Mouse (Mus musculus) forelimb bud, embryonic 11.5 days (tissue): ENCODE measurements at regions not wholly inside any gene's neighbourhood (a gene's known extent, or its start where the extent isn't known, plus 50 kb on each side); places are given as distances from the start of the nearest gene placed in this dataset.

ENCODE experiments used
- DNase-seq: peaks from one replicate; pipeline ENCODE4 v3.0.0-alpha.2; 2012; ENCODE audit warnings: low read depth, low spot score

DNA sequence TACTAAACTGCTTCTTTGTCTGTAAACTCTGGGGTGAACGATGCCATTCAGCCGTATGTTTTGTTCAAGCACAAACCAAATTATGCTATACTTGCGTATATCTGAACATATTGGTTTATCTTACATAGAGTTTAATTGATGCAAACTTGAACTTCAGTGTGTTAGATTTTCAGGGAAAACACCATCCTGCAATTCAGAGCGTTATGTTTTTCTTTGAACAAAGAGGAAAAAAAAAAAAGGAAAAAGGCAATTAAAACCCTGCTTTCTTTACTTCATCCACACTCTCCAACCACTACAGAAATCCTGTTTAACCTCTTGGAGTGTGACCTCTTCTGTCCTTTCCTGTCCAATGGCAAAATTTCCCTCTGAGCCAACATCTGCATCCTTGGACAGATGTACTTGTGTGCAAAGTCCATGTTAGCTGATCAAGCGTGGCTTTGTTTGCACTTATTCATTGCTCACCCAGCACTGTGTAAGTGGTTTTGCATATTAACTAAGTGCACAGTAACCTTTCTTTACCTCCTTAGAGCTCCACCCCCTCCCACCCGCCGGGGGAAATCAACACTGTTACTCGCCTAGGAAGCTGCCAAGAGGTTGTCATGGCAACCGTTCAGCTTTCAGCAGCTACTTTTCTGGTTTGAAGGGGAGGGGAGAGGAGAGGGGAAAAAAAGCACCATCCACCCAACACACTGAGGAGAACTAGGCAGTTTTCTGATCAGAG lies 174.4 kb upstream of the Klf12 start:
- peak; percentile 94 for DNase-seq

DNA sequence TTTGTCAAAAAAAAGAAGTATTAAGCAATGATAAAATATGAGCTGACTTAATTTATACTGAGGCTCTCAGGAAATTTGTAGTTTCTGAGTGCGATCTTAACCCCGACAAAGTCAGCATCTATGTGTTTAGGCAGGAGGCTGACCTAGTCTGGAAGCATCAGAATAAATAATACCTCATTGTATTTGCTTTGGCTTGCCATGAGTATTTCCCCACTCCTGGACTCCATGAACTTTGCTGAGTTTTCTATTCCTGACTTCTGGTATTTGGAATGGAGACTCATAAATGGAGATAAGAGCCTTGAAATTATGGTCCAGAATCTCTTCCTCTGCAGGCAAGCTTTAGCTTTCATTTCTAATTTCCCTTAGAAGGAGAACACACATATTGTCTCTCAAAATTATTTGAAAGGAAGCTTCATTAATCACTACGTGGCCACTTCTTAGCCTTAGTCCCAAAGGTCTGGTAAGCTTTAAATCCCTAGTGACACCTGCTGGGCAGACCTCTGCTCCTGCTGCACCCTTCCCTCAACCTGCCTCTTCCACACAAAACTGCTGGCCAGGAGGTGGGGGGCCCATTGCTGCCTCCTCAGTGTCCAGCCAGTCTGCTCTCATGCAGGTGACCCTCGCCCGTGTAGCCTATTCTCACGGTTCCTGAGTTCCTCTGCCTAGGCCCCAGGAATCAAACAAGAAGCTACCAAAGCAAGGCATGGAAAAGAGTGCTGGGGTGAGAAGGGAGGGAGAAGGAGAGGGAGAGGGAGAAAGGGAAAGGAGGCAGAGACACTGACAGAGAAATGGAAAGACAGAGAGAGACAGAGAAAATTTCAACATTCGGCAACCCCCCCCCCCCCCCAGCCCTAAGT lies 173.6 kb upstream of the Klf12 start:
- no peak for DNase-seq

DNA sequence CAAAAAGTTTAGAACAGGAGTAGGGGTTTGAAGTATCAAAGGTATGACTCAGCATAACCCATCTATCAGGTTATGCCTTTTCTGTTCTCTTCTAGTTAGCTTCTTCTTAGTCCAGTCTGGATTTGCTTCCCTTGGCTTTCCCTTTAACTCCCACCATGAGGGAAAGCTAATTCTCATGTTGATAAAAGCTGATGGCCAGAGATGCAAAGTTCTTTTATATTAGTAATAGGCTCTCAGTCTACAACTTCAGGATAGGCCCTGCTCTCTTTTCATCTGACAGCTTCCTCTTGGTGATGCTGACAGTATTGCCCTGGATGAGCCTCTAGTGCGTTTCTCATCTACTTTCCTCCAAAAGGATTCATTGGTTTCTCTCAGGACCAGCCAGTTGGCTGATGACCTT lies 161.7 kb upstream of the Klf12 start:
- DNase-seq: no peak

DNA sequence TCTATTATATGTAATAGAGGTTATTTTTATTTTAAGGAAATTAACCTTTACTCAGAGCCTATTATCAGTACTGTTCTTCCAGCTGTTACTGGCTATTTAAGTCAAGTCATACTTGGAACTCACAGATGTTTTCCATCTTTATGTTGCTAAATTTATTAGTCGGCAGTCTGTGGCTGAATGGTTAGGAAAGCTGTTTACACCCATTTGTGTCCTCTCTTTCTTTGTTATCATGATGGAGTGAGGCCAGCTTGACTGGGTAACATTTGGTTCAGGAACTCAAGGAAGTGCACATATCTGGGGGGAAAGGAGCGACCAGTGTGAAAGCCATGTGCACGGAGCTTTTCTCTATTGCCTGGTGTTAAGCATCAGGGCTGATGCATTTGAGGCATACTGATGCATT lies 160.4 kb upstream of the Klf12 start:
- no peak for DNase-seq

DNA sequence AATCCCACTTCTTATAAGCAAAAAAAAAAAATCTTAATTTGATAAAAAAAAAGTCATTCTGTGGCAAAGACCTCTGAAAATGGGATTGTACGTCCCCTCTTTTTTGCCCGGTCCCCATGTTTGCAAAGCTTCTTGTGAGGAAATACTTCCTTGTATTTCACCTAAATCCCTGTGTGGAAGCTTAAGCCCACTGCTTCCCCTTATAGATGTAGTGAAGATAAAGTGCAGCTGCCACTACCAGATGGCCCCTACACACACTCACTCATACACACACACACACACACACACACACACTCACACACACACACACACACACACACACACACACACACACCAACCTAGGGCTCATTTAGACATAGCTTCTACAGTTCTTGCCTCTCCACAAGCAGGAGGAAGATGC lies 159.6 kb upstream of the Klf12 start:
- no peak for DNase-seq

DNA sequence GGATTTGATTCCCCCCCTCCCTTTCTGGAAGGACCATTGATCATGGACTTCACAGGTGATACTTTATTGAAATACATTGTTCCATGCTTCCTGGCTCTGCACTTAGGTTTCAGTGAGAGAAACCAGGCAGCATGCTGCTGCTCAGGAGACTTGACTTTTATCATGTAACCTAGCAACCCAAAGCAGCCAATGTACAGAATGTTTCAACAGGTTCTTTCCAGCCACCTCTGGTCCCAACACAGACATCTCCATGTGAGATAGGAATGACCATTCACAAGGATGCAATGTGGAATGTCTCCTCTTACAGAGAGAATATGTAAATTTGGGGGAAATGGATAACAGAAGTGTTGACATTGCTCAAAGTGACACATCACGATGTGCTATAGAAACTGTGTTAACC lies 153.1 kb upstream of the Klf12 start:
- no peak for DNase-seq

DNA sequence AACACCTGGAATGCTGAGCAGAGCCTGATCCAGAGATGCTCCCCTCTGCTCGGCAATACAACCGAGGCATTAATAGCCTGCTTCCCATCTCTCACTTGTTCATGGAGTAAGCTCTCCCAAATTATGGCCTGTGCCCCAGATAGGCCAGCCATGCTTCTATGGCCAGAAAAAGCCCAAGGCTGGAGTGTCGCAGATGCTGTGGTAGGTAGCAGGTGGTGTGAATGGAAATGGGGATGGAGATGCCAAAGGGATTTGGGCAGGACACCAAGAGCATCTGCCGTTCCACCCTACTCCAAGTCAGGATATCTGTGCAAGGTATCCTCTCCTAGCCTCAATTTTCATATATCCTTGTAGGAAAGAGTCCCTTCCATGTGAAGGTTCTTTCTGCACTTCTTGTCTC lies 145.2 kb upstream of the Klf12 start:
- DNase-seq: no peak

DNA sequence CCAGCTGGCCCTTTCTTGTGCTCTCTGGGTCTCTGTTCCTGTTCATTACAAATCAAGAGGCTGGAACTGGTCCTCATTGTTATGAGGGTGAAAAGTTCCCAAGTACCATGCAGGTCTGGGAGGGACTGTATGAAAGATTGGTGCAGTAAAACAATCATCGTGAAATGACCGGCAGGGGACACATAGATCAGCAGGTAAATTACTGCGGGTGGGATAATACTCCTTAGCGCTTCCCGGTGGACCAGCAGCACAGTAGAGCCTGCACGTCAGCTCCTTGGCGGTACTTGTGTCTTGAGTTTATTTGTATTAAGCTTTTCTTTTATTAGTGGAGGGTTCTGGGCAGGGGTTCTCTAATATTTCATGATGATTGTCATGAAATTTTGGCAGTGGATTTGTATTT lies 141.9 kb upstream of the Klf12 start:
- no peak for DNase-seq

DNA sequence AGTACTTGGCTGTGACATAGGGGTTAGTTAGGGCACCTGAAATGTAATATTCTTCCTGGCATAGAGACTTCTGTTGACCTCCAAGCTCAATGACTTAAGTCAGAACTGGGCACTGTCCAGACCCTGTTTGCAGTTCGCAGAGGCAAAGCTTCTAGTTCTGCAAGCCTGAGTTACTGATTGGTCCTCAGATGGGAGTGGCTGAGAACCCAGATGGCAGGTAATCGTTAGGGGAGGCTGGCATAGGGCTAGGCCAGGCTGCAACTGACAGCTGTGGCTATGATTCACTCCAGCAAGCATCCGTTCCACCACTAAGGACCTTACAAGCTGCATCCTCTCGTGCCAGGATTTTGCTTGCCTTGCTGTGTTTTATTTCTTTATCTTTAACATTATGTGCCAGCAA lies 139.3 kb upstream of the Klf12 start:
- DNase-seq: no peak

DNA sequence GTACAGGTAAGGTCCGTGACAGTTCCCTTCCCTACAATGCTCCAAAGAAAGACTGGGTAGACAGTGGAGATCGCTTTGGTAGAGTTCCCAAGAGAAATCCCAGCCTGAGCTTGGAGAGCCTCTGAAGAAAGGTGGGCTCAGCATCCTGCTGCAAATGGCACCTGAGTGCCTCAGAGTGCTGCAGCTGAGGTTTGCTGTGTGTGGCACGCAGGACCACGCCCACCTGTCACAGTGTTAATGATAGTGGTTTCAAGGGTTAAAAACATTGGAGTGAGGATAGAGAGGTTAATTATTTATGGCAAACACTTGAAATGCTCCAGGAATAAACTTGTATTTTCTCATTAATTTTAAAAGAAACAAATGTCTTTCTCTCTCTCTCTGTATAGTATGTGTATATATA lies 137.2 kb upstream of the Klf12 start:
- DNase-seq: no peak

DNA sequence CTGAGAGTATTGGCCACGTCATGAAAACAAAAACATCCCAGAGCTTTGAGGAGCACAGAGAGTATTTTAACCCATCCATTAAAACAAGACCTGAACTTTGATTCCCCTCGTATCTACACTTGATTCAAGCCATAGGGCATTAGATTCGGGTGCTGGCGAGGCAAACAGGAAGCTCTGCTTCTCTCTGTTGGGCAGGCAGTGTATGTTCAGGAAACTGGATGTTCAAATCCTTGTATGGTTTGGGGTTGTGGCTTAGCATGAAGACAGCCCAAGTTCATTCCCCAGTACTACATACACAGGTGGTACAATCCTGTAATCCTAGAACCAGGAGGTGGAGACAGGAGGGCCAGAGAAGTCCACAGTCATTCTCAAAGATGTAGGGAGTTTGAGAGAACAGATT lies 130.6 kb upstream of the Klf12 start:
- no peak for DNase-seq

DNA sequence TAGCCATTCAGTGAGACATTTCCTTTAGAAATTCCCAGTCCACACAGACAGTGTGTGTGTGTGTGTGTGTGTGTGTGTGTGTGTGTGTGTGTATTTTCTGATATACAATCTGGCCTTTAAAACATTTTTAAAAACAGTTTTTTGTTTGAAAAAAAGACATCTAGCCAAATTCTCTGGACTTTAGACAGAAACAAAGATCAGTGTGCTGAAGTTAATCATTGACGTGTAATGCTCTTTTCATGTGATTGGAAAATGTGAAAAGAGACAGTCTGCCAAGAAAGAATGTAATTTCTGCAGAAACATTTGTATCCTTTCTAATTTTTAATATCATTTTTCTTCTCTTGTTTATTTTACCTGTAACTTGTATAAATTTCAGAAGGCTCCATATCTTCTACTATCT lies 127.7 kb upstream of the Klf12 start:
- no peak for DNase-seq

DNA sequence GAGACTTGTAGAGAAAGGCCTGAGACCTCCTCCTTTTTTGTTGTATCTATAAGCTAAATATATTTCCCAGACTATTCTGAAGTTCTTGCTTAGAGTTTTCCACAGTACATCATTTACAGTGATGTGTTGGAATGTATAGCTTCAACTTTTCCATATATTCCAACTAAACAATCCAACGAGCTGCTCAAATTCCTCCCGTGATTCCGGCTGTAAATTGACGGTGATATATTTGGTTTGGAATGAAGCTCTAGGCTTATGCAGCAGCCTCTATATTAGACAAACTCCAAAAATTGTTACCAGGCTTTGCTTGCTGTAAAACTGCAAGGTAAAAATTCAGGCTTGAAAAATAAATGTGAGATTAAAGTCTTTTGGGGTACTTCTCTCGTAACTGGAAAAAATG lies 112.7 kb upstream of the Klf12 start:
- no peak for DNase-seq

DNA sequence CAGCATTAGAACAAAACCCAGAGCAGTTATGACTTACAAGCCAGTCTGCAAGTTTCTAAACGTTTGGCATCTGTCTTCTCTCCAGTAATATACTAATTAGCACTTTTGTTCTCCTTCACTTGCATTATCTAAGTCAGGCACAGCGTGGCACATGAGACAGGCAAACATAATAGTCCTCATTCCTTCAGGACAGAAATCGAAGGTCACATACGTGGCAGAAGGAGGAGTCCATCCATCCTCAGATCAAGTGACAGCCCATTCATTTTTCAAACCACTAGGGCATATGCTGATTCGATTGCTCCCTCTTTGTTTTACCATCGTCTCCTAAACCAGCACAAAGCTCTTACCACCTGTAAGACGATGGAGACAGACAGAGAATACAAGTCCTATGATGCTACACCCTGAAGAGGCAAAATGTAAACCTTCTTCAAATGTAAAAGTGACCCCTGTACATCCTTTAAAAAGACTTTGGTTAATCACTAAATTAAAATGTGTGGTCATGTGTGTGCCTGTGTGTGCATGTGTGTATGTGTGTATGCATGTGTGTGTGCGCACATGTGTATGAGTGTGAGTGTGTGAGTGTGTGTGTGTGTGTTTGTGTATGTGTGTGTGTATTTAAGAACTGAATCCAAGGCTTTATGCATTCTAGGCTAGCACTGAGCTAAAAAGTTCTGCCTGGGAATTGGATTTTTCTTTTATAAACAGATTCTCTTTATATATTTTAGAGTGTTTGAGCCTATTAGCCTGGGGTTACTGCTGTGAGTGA lies 90.9 kb upstream of the Klf12 start:
- DNase-seq: no peak

DNA sequence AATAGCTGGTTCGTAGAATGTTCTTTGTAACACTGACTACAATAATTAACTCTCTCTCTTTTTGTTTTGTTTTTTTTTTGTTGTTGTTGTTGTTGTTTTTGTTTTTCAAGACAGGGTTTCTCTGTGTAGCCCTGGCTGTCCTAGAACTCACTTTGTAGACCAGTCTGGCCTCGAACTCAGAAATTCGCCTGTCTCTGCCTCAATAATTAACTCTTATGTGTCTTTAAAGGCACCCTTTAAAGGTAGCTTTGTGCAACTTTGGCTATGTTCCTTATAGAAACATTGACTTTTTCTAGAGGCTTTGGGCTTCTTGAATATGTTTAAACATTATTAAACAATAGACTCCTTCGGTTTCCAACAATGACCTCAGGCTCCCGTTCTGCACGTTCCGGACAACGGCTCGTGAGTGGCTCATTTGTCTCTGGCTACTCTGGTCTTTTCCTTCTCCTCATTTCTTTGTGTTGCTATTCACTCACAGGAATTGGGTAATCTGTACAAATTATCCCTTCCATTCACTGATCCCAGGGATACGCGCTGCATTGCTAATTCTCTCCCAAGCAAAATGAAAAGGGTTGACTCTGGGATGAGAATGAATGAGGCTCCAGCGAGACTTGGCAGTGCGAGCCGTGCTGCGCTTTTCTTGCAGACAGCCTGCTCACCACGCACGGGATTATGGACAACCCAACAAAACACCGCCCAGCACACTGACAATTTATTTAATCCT lies 90.2 kb upstream of the Klf12 start:
- DNase-seq: no peak

DNA sequence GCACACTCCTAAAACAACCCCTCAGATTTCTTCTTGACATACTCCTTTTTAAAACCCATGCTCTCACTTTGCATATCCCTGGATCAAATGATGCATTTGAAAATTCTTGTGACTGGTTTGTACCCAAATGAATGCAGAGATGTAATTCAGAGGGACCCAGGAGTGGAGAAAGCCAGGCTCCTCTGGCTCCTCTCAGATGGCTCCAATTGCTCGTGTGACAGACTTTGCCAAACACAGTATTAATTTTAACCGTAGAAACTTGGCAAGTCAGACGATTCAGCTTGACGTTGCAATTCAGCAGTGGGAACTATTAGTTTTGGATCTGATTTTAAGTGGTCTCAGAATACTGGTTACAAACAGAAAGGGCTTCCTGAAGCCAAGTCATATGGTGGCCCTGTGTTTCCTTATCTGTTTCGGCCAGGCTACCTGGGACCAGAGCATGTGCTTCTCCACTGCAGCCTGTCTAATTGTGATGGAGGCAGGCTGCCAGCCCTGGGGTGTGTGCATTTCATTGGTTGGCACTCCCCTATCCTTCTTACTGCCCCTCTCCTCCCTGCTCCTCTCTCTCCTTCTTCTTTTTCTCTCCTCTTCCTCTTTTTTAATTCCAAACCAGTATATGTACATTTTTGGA lies 81.9 kb upstream of the Klf12 start:
- DNase-seq: no peak

DNA sequence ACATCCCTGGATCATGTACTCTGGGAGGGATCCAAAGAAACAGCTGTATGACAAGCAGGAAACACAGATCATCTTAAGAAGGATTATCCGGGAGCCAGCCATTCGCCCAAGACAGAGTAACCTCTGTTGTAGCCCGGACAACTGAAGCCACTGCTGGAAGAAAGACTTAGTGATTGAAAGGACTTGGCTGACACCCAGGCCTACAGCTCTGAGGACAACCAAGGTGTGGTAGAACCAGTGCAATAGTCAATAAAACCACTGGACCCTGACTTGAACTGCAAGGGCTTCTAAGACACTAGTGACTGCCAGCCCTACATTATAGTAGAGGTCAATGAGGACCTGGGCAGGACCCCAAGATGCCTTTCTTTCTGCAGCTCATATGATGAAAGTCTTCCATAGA lies 78.3 kb upstream of the Klf12 start:
- no peak for DNase-seq

DNA sequence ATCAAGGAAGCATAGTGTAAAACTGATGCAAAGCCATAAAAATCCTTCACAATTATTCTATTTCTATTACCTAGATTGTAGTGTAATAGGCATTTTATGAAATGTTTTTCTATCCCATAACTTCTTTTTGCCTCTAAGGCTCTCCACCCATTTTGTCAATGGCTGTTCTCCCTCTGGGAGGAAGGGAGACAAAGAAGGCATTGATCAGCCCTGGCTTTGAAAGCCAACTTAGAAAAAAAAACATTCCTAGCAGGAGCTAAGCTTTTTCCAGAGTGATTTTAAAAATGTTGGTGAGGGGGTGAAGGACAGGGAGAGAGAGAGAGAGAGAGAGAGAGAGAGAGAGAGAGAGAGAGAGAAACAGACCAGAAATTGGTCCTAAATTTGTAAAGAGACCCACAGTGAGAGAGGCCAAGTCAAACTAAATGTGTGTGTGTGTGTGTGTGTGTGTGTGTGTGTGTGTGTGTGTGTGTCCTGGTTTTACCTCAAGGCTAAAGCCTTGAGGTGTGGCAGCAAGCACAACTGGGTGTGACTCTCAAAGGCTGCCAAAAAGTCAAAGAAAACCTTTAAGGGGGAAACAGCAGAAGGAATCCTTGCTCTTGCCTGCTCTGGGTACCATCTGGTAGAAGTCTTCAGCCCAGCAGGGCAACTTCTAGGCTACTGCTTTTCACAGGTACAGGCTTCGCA lies 77.0 kb upstream of the Klf12 start:
- DNase-seq: peak; percentile 41

DNA sequence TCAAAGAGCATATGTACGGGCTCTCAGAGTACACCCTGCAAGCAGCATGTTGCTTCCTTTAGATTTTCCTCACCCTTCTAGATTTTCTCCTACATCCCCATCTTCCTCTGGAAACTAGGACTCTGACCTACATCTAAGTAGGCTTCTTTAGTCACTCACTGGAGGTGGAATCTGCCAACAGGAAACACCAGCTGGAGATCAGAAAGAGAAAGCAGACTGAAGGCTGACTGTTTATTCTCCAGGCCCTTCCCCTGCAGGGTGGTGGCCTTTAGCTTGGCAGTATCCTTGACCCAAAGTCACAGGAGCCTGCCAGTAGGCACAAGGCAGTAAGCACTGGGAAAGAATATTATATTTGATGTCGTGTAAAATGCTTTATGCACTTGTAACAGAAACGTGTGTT lies 75.4 kb upstream of the Klf12 start:
- no peak for DNase-seq

DNA sequence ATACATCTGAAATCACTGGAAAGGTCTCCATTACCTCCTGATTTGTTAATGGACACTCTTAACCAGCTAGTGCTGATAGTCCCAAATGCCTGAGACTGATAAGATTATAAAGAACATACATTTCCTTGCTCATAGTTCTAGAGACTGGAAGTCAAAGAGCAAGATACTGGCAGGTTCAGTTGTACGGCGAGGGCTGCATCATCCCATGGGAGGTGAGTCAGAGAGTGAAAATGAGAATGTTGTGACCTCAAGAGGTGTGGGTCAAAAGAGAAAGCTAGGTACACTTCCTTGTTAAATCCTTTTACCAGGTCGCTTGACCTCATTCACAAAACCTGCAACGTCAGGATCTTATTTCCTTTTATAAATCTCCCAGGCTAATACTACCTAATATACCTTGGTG lies 72.7 kb upstream of the Klf12 start:
- no peak for DNase-seq

DNA sequence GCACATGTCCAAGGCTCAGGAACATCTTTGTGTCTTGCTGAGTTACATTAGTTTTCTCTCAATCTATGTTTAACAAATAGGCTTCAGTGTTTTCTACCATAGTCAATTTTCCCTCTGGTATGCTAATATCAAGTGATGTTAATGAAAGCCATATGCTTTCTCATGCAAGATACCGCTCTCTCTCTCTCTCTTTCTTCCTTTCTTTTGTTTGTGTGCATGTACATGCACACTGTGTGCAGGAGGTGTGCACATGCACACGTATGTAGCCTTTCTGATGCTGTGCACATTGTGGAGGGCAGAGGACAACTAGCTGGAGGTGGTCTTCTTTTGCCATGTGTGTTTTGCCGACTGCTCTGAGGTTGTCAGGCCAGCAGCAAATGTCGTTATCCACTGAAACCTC lies 69.0 kb upstream of the Klf12 start:
- DNase-seq: no peak
